Mouse (Mus musculus) gastrocnemius, adult 18-20 months (tissue): ENCODE measurements around the gene Rab11fip4. TPM values are rescaled to one million over a fixed set of nuclear protein-coding genes. Genes with fewer than 3 reads are reported as not detected.

Experiments used
- DNase-seq: peaks from one replicate; pipeline ENCODE4 v3.0.0; 2021; ENCODE audit warnings: low spot score
- total RNA-seq, 2 experiments: library from RNA; stranded (reverse); gene quantifications; 2 replicates each; pipeline ENCODE4 v1.2.3; 2021

Gene Rab11fip4
- total RNA-seq, 2 experiments from 2014 or later = 0.27 to 0.52 TPM

GRCm38 (mm10) chr11:79652921-79653575, 62.0 kb downstream of the Rab11fip4 start:
- no peak for DNase-seq

- DNase-seq = no peak
Measured at GRCm38 (mm10) chr11:79654407-79654831, 63.4 kb downstream of the Rab11fip4 start.

GRCm38 (mm10) chr11:79655592-79655991, 64.6 kb downstream of the Rab11fip4 start:
- no peak for DNase-seq

GRCm38 (mm10) chr11:79656491-79656890, 65.5 kb downstream of the Rab11fip4 start:
- DNase-seq = no peak

- no peak for DNase-seq
Measured at GRCm38 (mm10) chr11:79657053-79657452, 66.0 kb downstream of the Rab11fip4 start.

GRCm38 (mm10) chr11:79658205-79658825, 67.3 kb downstream of the Rab11fip4 start:
- DNase-seq = no peak

GRCm38 (mm10) chr11:79660361-79661205, 69.6 kb downstream of the Rab11fip4 start:
- DNase-seq = no peak

GRCm38 (mm10) chr11:79661877-79662545, 71.0 kb downstream of the Rab11fip4 start:
- no peak for DNase-seq

GRCm38 (mm10) chr11:79663158-79663557, 72.1 kb downstream of the Rab11fip4 start:
- no peak for DNase-seq

- DNase-seq = no peak
Measured at GRCm38 (mm10) chr11:79663570-79663969, 72.6 kb downstream of the Rab11fip4 start.

- peak; percentile 53 for DNase-seq
Measured at GRCm38 (mm10) chr11:79666544-79666943, 75.5 kb downstream of the Rab11fip4 start.

GRCm38 (mm10) chr11:79669210-79669609, 78.2 kb downstream of the Rab11fip4 start:
- no peak for DNase-seq

GRCm38 (mm10) chr11:79669947-79670346, 78.9 kb downstream of the Rab11fip4 start:
- DNase-seq = no peak

GRCm38 (mm10) chr11:79670411-79670945, 79.5 kb downstream of the Rab11fip4 start:
- no peak for DNase-seq

GRCm38 (mm10) chr11:79671668-79672281, 80.8 kb downstream of the Rab11fip4 start:
- DNase-seq = no peak

GRCm38 (mm10) chr11:79673072-79673471, 82.1 kb downstream of the Rab11fip4 start:
- no peak for DNase-seq

GRCm38 (mm10) chr11:79673717-79674116, 82.7 kb downstream of the Rab11fip4 start:
- DNase-seq = no peak

- no peak for DNase-seq
Measured at GRCm38 (mm10) chr11:79674231-79674630, 83.2 kb downstream of the Rab11fip4 start.

- peak; percentile 68 for DNase-seq
Measured at GRCm38 (mm10) chr11:79674632-79675031, 83.6 kb downstream of the Rab11fip4 start.

- no peak for DNase-seq
Measured at GRCm38 (mm10) chr11:79675285-79675684, 84.3 kb downstream of the Rab11fip4 start.

GRCm38 (mm10) chr11:79675994-79676393, 85.0 kb downstream of the Rab11fip4 start:
- DNase-seq = no peak
